Mouse (Mus musculus): ENCODE data around the gene Itga8.

DNA sequence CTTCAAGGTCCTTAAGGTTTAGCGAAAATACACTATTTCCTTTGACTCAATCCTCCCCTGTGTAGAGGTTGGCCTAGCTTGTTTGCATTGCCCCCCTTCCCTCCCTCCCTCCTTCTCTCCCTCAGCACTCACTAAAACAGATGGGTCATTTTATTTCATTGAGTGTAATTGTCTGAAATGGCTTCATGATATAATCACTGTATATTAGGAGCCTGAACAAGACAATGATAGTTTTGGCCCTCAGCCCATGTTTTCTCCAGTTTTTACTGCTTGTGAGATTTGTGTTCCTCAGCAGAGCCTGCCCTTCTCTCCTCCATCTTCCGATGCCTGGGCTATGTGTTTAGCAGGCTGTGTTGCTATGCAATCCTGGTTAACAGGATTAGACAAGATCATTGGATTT lies 80.1 kb downstream of the Itga8 start:
- TF ChIP-seq POLR2A (IDR thresholded peaks at IDR 0.05; ENCODE audit: low read depth, low read length): no peak
- no peak for TF ChIP-seq ZKSCAN1 (IDR thresholded peaks at IDR 0.05; ENCODE audit: borderline replicate concordance, low read depth, low read length)
- no peak for TF ChIP-seq EP300 (IDR thresholded peaks at IDR 0.05; ENCODE audit: low read length)
- TF ChIP-seq CTCF (conservative IDR thresholded peaks at IDR 0.05 in 1 of 2, IDR thresholded peaks at IDR 0.05 in 1 of 2; ENCODE audit: low read depth in 2 of 2, low read length in 2 of 2): no peak
- TF ChIP-seq MAX (IDR thresholded peaks at IDR 0.05; ENCODE audit: low read length): no peak
- TF ChIP-seq MYC (IDR thresholded peaks at IDR 0.05; ENCODE audit: low read depth, low read length): no peak
- TF ChIP-seq MAFK (IDR thresholded peaks at IDR 0.05; ENCODE audit: insufficient replicate concordance, low read length): no peak
- no peak for TF ChIP-seq JUN (IDR thresholded peaks at IDR 0.05; ENCODE audit: insufficient read depth, low read depth, low read length)

Measured in CH12.LX (cell line).